Mouse (Mus musculus) heart, adult 2 months (tissue): ENCODE results near the gene Daxx. TPM values are rescaled to one million over a fixed set of nuclear protein-coding genes. Genes with fewer than 3 reads are reported as not detected.

ENCODE experiments used
- DNase-seq, 2 experiments: peaks; one replicate each; pipeline ENCODE4 v3.0.0; 2021
- H3K27ac ChIP-seq: fragments of 200-600 bp; 2 replicates; pipeline ENCODE4 v1.8.1; 2022
- H3K27me3 ChIP-seq: fragments of 200-500 bp; 2 replicates; pipeline ENCODE4 v1.6.1; 2012; ENCODE audit warnings: mild to moderate bottlenecking, low read length, inconsistent platforms, mixed read lengths; ENCODE audit not compliant: control insufficient read depth, insufficient read depth
- H3K36me3 ChIP-seq: fragments of 200-500 bp; 2 replicates; pipeline ENCODE4 v1.6.1; 2012; ENCODE audit warnings: low read length, inconsistent platforms; ENCODE audit not compliant: control insufficient read depth, insufficient read depth
- H3K4me1 ChIP-seq: fragments of 200-500 bp; 2 replicates; pipeline ENCODE4 v1.6.1; 2011; ENCODE audit warnings: low read length; ENCODE audit not compliant: control insufficient read depth, insufficient read depth
- H3K4me3 ChIP-seq: fragments of 200-600 bp; 2 replicates; pipeline ENCODE4 v1.8.1; 2022
- H3K79me2 ChIP-seq: fragments of 200-500 bp; replicated peaks from 2 replicates; pipeline ENCODE4 v1.6.1; 2012; ENCODE audit warnings: mild to moderate bottlenecking, inconsistent platforms, low read length, moderate library complexity, mixed read lengths; ENCODE audit not compliant: control insufficient read depth, insufficient read depth
- H3K9ac ChIP-seq: fragments of 200-500 bp; 2 replicates; pipeline ENCODE4 v1.6.1; 2012; ENCODE audit warnings: low read depth, mild to moderate bottlenecking, control low read depth, inconsistent platforms, low read length, mixed read lengths
- CTCF ChIP-seq: fragments of 200-600 bp; IDR thresholded peaks from 2 replicates; pipeline ENCODE4 v1.8.1; 2022; ENCODE audit warnings: antibody characterized with exemption, mild to moderate bottlenecking, moderate library complexity
- EP300 ChIP-seq: fragments of 200-500 bp; IDR thresholded peaks from 2 replicates; pipeline ENCODE4 v1.6.1; 2011; ENCODE audit warnings: low read depth, low read length, control low read depth; ENCODE audit not compliant: insufficient read depth
- POLR2A ChIP-seq: fragments of 200-500 bp; IDR thresholded peaks from 2 replicates; pipeline ENCODE4 v1.6.1; 2011; ENCODE audit warnings: mild to moderate bottlenecking, low read depth, low read length, control low read depth; ENCODE audit not compliant: insufficient read depth
- WGBS: fragments of 180-500 bp; shearing (Covaris S2); methylation state at CpG from one replicate; pipeline ENCODE4 v1.1.7; 2018; 5-methylcytosine and 5-hydroxymethylcytosine counted together
- intact Hi-C: fragments of 180-260 bp; cut with DNase I; formaldehyde crosslinking; loops from one replicate; pipeline ENCODE4 v1.15.1; 2025
- polyA plus RNA-seq: library from polyadenylated mRNA; depleted of rRNA; stranded (reverse); fragments of >200 nt; gene quantifications from 2 replicates; pipeline ENCODE4 v1.2.3, GENCODE M21; 2012
- total RNA-seq, 2 experiments: library from RNA; stranded (reverse); gene quantifications; 2 replicates each; pipeline ENCODE4 v1.2.3; 2021

Daxx gene
- total and polyA plus RNA-seq, 3 experiments: 11.5 to 20.5 (median 16.4) TPM

DNA sequence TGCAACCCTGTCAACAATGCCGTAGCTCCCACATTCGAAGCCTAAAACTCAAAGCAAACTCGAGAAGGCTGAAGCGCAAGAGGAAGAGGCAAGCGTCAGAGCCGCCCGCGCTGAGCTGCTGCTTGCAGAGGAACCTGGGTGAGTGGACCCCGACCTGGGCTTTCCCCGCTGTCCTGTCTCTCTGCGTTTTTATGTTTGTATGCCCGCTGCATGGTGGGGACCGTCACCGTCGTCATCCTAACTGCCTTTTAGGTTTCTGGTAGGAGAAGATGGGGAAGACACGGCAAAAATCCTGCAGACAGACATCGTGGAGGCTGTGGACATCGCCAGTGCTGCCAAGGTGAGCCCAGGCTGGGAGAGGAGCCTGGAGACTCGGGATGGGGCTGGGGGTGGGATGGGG, 32.2 kb downstream of the Daxx start:
- no peaks in the 10 kb centered on the region for H3K27me3 ChIP-seq
- H3K4me3 ChIP-seq: peak overlapping the region; percentile 76
- TF ChIP-seq POLR2A (no peak), CTCF (no peak), EP300 (no peak)
- peaks cover 3% of the 10 kb centered on the region; the same call in 1 of the 2 replicates for H3K4me1 ChIP-seq
- H3K36me3 ChIP-seq: no peaks in the 10 kb centered on the region
- H3K27ac ChIP-seq: no peak overlapping the region
- 49% methylated on average over 19 of the region's 19 CpGs for WGBS
- no peak for DNase-seq
- H3K79me2 ChIP-seq: no peaks in the 10 kb centered on the region
- intact Hi-C loops: no loop called here
- peak overlapping the region; percentile 92; the same call in 1 of the 2 replicates for H3K9ac ChIP-seq

DNA sequence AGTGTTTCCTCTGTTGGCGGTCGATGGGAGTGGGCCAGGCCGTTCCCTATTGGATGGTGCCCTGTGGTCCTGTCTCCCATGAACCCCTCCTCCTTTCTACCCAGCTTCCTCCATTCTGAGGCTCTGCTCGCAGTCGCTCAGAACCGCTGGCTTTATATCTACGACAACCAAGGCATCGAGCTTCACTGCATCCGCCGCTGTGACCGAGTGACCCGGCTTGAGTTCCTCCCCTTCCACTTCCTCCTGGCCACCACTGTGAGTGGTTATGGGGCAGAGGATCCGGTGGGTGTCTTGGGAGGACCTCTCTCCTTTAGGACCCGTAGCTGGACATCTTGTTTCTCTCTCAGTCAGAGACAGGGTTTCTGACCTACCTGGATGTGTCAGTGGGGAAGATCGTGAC, 34.2 kb downstream of the Daxx start:
- Histone ChIP-seq H3K27me3 (no peaks in the 10 kb centered on the region), H3K79me2 (no peaks in the 10 kb centered on the region), H3K36me3 (no peaks in the 10 kb centered on the region), H3K4me3 (no peak overlapping the region), H3K9ac (no peak overlapping the region), H3K4me1 (peaks cover 3% of the 10 kb centered on the region; the same call in 1 of the 2 replicates), H3K27ac (no peak overlapping the region)
- no peak for DNase-seq
- TF ChIP-seq POLR2A (no peak), EP300 (no peak), CTCF (no peak)
- WGBS: 90% methylated on average over 15 of the region's 15 CpGs
- intact Hi-C loops: no loop called here

DNA sequence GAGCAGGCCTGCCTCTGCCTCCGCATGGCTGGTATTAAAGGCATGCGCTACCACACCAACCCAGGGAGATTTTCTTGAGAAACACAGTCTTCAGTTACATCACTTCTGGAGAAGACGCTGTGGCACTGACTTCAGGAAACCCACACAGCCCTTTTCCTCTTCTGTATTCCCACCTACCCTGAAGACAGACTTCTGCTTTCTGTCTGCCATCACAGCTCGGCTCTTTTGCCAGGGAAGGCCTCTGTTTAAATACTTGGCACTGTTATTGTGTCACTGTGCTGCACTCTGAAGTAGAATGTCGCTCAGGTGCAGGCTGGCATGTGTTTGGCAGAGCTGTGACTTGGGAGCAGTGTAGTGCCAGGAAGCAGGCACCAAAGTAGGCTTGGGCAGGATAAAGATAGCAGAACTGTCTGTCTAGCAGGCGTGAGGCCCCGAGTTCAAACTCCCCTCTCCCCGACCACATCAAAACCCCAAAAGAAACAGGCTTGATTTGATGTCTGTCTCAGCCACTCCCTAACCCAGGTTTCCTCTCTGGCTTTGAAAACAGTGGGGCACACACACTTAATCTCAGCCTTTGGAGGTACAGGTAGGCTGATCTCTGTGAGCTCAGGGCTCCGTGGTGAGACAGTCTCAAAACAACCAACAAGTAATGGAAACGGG, 38.3 kb downstream of the Daxx start:
- TF ChIP-seq POLR2A (no peak), EP300 (no peak), CTCF (no peak)
- DNase-seq: no peak
- no peaks in the 10 kb centered on the region for H3K27me3 ChIP-seq
- H3K4me3 ChIP-seq: no peak overlapping the region
- intact Hi-C loops: no loop called here
- WGBS: 67% methylated on average over 10 of the region's 10 CpGs
- no peak overlapping the region for H3K9ac ChIP-seq
- H3K36me3 ChIP-seq: no peaks in the 10 kb centered on the region
- H3K4me1 ChIP-seq: peaks cover 3% of the 10 kb centered on the region
- H3K79me2 ChIP-seq: no peaks in the 10 kb centered on the region
- no peak overlapping the region for H3K27ac ChIP-seq

DNA sequence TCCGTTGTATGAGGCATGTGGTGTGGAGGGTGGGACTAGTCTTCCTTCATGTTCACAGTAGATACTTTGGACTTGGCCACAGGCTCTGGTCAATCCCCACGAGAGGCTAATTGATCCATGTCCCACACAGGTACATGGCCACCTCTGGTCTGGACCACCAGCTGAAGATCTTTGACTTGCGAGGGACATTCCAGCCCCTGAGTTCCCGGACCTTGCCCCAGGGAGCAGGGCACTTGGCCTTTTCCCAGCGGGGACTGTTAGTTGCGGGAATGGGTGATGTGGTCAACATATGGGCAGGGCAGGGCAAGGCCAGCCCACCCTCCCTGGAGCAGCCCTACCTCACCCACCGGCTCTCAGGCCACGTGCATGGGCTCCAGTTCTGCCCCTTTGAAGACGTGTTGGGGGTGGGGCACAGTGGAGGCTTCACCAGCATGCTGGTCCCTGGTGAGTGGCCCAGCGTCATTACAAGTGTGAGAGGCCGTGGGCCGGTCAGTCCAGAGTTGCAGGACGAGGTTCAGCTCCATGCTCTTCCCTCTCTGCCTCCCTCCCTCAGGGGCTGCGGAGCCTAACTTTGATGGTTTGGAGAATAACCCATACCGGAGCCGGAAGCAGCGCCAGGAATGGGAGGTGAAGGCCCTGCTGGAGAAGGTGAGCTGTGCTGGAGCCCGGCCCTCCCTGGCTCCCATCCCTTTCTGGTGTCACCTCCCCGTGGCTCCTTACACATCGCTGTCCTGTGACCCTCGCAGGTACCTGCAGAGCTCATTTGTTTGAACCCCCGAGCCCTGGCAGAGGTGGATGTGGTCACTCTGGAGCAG, 39.1 kb downstream of the Daxx start:
- H3K9ac ChIP-seq: no peak overlapping the region
- H3K79me2 ChIP-seq: no peaks in the 10 kb centered on the region
- 85% methylated on average over 22 of the region's 22 CpGs for WGBS
- no peak overlapping the region for H3K4me3 ChIP-seq
- TF ChIP-seq CTCF (no peak), EP300 (no peak), POLR2A (no peak)
- H3K27ac ChIP-seq: no peak overlapping the region
- H3K27me3 ChIP-seq: no peaks in the 10 kb centered on the region
- H3K4me1 ChIP-seq: peaks cover 3% of the 10 kb centered on the region
- DNase-seq: no peak
- intact Hi-C loops: no loop called here
- H3K36me3 ChIP-seq: no peaks in the 10 kb centered on the region

DNA sequence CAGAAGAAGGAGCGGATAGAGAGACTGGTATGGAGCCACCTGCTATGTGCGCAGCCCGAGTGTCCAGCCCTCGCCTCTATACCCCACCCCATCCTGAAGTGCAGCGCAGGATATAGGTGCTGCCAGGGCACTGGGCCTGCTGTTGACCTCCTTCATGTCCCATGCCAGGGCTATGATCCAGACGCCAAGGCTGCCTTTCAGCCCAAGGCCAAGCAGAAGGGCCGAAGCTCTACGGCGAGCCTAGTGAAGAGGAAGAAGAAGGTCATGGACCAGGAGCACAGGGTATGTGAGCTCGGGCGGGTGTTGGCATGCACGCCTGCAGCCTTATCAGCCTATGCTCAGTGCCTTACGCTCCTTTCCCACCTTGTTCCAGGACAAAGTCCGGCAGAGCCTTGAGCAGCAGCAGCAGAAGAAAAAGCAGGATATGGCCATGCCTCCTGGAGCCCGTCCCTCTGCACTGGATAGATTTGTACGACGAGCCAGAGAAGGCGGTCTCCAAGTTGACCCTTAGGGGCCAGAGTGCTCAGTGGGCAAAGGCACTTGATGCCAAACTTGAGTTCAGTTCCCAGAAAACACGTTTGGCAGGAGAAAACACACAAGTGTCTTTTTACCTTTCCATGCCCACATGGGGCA, 39.8 kb downstream of the Daxx start:
- Histone ChIP-seq H3K27me3 (no peaks in the 10 kb centered on the region), H3K36me3 (peaks cover 1% of the 10 kb centered on the region; the same call in 1 of the 2 replicates), H3K79me2 (no peaks in the 10 kb centered on the region), H3K9ac (no peak overlapping the region), H3K4me3 (no peak overlapping the region), H3K27ac (no peak overlapping the region), H3K4me1 (peaks cover 3% of the 10 kb centered on the region)
- DNase-seq: no peak
- no peak for TF ChIP-seq EP300
- TF ChIP-seq POLR2A: no peak
- no peak for TF ChIP-seq CTCF
- intact Hi-C loops: no loop called here
- 84% methylated on average over 19 of the region's 19 CpGs for WGBS

DNA sequence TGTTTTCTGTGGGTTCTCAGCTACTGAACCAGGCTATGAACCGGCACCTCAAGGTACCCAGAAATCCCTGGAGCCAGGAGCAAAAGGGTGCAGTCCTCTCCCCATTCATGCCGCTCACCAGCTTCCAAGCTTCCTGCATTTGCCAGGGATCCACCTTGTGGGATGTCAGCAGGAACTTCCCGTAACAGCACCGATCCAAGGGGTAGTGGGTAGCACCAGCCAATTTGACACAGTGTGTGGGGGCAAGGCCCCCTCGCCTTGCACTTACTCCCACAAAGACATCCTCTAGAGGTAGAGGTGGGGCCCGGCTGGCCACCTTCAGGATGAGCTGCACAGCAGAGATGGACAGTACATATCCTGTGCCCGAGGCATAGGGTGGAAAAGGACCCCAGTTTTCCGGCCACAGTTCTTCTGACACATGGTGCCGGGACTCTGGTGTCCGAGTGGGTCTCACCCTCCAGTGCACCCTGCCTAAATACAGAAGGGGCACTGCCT, 41.0 kb downstream of the Daxx start:
- intact Hi-C loops: no loop called here
- H3K4me1 ChIP-seq: peaks cover 7% of the 10 kb centered on the region
- peak in 1 of 2 experiments; percentile 16 for DNase-seq
- H3K27me3 ChIP-seq: no peaks in the 10 kb centered on the region
- peaks cover 3% of the 10 kb centered on the region; the same call in 1 of the 2 replicates for H3K36me3 ChIP-seq
- peak overlapping the region; percentile 74; the same call in 1 of the 2 replicates for H3K9ac ChIP-seq
- H3K79me2 ChIP-seq: no peaks in the 10 kb centered on the region
- TF ChIP-seq POLR2A (no peak), CTCF (no peak), EP300 (no peak)
- H3K4me3 ChIP-seq: peak overlapping the region; percentile 68
- H3K27ac ChIP-seq: peak overlapping the region; percentile 67; the same call in 1 of the 2 replicates
- WGBS: 71% methylated on average over 10 of the region's 10 CpGs
